Mouse (Mus musculus): ENCODE data around the gene Cnep1r1. TPM values are rescaled to one million over a fixed set of nuclear protein-coding genes. Genes with fewer than 3 reads are reported as not detected.

The Cnep1r1 gene
- polyA plus RNA-seq, 1 experiment from 2014 or later, result 43.8 TPM

DNA sequence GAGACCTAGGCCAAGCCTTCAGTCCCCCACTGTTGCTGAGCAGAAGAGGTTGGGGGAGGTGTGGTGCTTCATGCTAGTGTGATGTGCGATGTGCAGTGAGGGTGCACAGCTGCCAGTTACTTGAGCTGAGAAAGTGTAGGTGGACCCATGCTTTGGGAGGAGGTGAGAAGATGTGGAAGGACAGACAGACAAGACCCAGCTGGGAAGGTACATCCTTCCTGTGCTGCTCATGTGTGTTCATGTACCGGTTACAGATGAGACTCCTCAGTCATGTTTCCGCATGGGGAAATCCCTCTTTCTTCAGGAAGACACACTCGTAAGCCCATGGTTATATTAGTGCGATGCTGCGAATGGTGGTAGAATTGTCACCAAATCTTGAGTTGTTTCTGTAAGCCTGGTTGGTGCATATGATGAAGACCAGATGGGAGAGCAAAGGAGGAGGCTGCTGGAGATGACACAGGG is 32.4 kb downstream of the Cnep1r1 start:
- WGBS, result 92% methylated on average over 6 of the region's 6 CpGs

DNA sequence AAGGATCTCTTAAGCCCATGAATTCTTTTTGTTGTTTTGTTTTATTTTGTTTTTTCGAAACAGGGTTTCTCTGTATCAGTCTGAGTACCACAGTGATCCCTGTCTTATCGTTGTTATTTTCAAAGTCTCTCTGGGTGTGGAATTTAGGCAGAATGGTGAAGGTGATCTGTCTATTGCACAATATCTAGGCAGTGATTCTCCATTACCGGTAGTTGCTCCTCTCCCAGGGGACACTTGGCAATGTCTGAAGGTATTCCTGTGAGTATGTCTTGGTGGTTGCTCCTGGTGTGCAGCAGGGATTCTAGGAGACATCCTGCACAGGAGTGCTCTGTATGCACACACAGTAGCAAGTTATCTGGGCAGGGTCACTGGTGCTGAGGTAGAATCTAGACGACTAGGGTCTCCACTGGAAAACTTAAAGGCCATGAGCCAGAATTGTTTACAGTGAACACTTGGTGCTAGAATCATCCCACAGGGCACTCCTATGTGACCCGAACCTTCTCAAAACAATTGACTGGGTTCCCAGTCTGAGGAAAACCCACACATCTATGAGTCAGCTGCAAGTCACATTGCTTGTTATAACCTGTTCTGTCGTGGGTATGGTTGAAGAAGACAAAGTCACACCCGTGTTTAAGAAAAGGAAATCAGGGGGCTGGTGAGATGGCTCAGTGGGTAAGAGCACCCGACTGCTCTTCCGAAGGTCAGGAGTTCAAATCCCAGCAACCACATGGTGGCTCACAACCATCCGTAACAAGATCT is 41.8 kb downstream of the Cnep1r1 start:
- no peak overlapping the region for H3K4me2 ChIP-seq (ENCODE audit: low read depth, low read length)
- no peak overlapping the region for H3K27ac ChIP-seq (replicated peaks; ENCODE audit: low read depth, low read length)
- DNase-seq (ENCODE audit: low spot score) (no peak), ATAC-seq (replicated peaks; ENCODE audit: insufficient number of reproducible peaks, low FRiP score, low TSS enrichment, low read depth) (no peak)
- no peaks in the 10 kb centered on the region for H3K27me3 ChIP-seq (ENCODE audit: control insufficient read depth, insufficient read depth, low read length)
- H3K9me3 ChIP-seq (replicated peaks; ENCODE audit: control insufficient read depth, low read length), result no peaks in the 10 kb centered on the region
- H3K9ac ChIP-seq (replicated peaks; ENCODE audit: low read length), result no peak overlapping the region
- WGBS, result 91% methylated on average over 10 of the region's 10 CpGs
- H3K4me3 ChIP-seq (ENCODE audit: low read depth, low read length), result no peak overlapping the region
- H3K36me3 ChIP-seq (replicated peaks; ENCODE audit: control insufficient read depth, insufficient read depth, low read depth, low read length), result peaks cover 7% of the 10 kb centered on the region
- no peaks in the 10 kb centered on the region for H3K4me1 ChIP-seq (ENCODE audit: control insufficient read depth, insufficient read depth, low read length)

More for the DNA sequence above, 32.4 kb downstream of the Cnep1r1 start:
- no peaks in the 10 kb centered on the region for H3K4me1 ChIP-seq (ENCODE audit: control insufficient read depth, insufficient read depth, low read length)
- DNase-seq (ENCODE audit: low spot score), result no peak
- peaks cover 6% of the 10 kb centered on the region for H3K36me3 ChIP-seq (replicated peaks; ENCODE audit: control insufficient read depth, insufficient read depth, low read depth, low read length)
- no peak for ATAC-seq (replicated peaks; ENCODE audit: insufficient number of reproducible peaks, low FRiP score, low TSS enrichment, low read depth)
- H3K27ac ChIP-seq (replicated peaks; ENCODE audit: low read depth, low read length), result no peak overlapping the region
- H3K9me3 ChIP-seq (replicated peaks; ENCODE audit: control insufficient read depth, low read length), result no peaks in the 10 kb centered on the region
- H3K27me3 ChIP-seq (ENCODE audit: control insufficient read depth, insufficient read depth, low read length), result no peaks in the 10 kb centered on the region
- no peak overlapping the region for H3K4me2 ChIP-seq (ENCODE audit: low read depth, low read length)
- H3K4me3 ChIP-seq (ENCODE audit: low read depth, low read length), result no peak overlapping the region
- H3K9ac ChIP-seq (replicated peaks; ENCODE audit: low read length), result no peak overlapping the region

DNA sequence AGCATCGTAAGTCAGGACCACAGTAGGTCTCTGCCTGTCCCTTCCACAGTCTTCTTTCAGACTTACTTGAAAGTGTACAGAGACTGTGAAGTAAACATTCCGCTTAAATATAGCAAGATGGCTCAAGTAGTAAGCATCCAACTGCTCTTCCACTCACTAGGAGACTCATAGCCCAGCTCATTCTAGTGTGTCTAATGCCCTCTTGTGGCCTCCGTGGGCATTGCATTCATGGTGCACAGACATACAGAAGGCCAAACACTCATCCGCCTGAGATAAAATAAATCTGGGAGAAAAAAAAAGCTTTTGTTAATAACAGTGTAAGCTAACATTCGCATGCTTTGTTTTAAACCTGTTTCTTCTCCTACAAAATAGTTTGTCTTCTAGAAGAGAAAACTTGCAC is 42.9 kb downstream of the Cnep1r1 start:
- Histone ChIP-seq H3K4me3 (ENCODE audit: low read depth, low read length) (no peak overlapping the region), H3K27ac (replicated peaks; ENCODE audit: low read depth, low read length) (no peak overlapping the region), H3K9ac (replicated peaks; ENCODE audit: low read length) (no peak overlapping the region), H3K4me1 (ENCODE audit: control insufficient read depth, insufficient read depth, low read length) (no peaks in the 10 kb centered on the region), H3K9me3 (replicated peaks; ENCODE audit: control insufficient read depth, low read length) (no peaks in the 10 kb centered on the region), H3K36me3 (replicated peaks; ENCODE audit: control insufficient read depth, insufficient read depth, low read depth, low read length) (peaks cover 5% of the 10 kb centered on the region), H3K4me2 (ENCODE audit: low read depth, low read length) (no peak overlapping the region), H3K27me3 (ENCODE audit: control insufficient read depth, insufficient read depth, low read length) (no peaks in the 10 kb centered on the region)
- DNase-seq (ENCODE audit: low spot score) (peak; percentile 80), ATAC-seq (replicated peaks; ENCODE audit: insufficient number of reproducible peaks, low FRiP score, low TSS enrichment, low read depth) (no peak)
- WGBS, result 70% methylated on average over 5 of the region's 5 CpGs

DNA sequence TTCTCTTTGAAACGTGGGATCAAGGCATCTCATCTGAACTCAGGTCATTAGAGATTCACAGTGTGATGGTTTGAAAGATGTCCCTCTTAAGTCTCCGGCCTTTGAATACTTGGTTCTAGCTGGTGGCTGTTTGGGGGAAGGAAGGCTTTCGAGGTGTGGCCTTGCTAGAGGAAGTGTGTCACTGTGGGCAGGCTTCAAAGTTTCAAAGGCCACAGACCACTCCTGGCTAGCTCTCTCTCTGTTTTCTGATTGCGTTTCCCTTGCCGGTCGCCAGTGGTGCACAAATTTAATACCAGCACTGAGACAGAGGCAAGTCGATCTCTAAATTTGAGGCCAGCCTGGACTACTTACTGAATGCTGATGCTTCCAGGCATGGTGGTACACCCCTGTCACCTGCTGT is 56.7 kb downstream of the Cnep1r1 start:
- peaks cover 4% of the 10 kb centered on the region; the same call in 1 of the 2 replicates for H3K36me3 ChIP-seq (replicated peaks; ENCODE audit: control insufficient read depth, insufficient read depth, low read depth, low read length)
- no peak for DNase-seq (ENCODE audit: low spot score)
- no peaks in the 10 kb centered on the region for H3K9me3 ChIP-seq (replicated peaks; ENCODE audit: control insufficient read depth, low read length)
- H3K27me3 ChIP-seq (ENCODE audit: control insufficient read depth, insufficient read depth, low read length), result no peaks in the 10 kb centered on the region
- no peak overlapping the region for H3K27ac ChIP-seq (replicated peaks; ENCODE audit: low read depth, low read length)
- 90% methylated on average over 7 of the region's 7 CpGs for WGBS
- no peak for ATAC-seq (replicated peaks; ENCODE audit: insufficient number of reproducible peaks, low FRiP score, low TSS enrichment, low read depth)
- no peak overlapping the region for H3K4me3 ChIP-seq (ENCODE audit: low read depth, low read length)
- H3K4me2 ChIP-seq (ENCODE audit: low read depth, low read length), result no peak overlapping the region
- H3K9ac ChIP-seq (replicated peaks; ENCODE audit: low read length), result no peak overlapping the region
- H3K4me1 ChIP-seq (ENCODE audit: control insufficient read depth, insufficient read depth, low read length), result no peaks in the 10 kb centered on the region

DNA sequence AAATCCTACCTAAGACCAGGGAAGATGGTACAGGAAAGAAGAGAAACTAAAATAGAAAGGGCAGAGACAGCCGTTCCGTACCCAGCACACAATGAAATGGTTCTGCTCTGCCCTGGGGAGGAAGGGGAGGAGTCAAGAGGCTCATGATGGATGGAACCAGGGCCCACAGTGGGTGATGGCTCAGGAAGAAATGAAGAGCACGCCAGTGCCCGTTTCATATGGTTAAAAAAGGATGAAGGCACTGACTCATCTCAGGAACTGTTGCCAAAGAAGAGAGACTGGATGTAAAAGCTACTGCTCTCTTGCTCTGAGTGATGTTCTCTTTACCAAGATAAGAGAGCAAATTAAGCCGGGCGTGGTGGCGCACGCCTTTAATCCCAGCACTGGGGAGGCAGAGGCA is 58.7 kb downstream of the Cnep1r1 start:
- H3K4me2 ChIP-seq (ENCODE audit: low read depth, low read length), result no peak overlapping the region
- H3K36me3 ChIP-seq (replicated peaks; ENCODE audit: control insufficient read depth, insufficient read depth, low read depth, low read length), result no peaks in the 10 kb centered on the region
- H3K9me3 ChIP-seq (replicated peaks; ENCODE audit: control insufficient read depth, low read length), result no peaks in the 10 kb centered on the region
- no peaks in the 10 kb centered on the region for H3K4me1 ChIP-seq (ENCODE audit: control insufficient read depth, insufficient read depth, low read length)
- no peak overlapping the region for H3K9ac ChIP-seq (replicated peaks; ENCODE audit: low read length)
- ATAC-seq (replicated peaks; ENCODE audit: insufficient number of reproducible peaks, low FRiP score, low TSS enrichment, low read depth) (no peak), DNase-seq (ENCODE audit: low spot score) (no peak)
- 90% methylated on average over 8 of the region's 8 CpGs for WGBS
- H3K4me3 ChIP-seq (ENCODE audit: low read depth, low read length), result no peak overlapping the region
- no peak overlapping the region for H3K27ac ChIP-seq (replicated peaks; ENCODE audit: low read depth, low read length)
- H3K27me3 ChIP-seq (ENCODE audit: control insufficient read depth, insufficient read depth, low read length), result no peaks in the 10 kb centered on the region

DNA sequence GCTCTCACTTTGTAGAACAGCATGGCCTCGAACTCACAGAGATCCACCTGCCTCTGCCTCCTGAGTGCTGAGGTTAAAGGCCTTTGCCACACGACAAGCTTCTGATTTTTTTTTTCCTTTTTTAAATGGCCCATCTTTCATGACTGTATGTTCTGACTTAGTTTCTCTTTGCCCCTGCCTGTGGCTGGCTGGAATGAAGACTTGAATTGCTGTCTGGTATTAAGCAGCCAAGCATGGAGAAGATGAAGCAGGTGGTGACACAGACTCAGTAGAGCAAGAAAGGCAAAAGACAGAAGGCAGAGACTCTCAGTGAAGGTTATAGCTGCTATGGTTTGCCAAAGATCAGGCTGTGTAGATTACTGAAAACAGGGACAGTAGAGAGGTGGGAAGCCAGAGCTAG is 64.6 kb downstream of the Cnep1r1 start:
- no peaks in the 10 kb centered on the region for H3K4me1 ChIP-seq (ENCODE audit: control insufficient read depth, insufficient read depth, low read length)
- no peak for ATAC-seq (replicated peaks; ENCODE audit: insufficient number of reproducible peaks, low FRiP score, low TSS enrichment, low read depth)
- 79% methylated on average over 2 of the region's 2 CpGs for WGBS

More for the DNA sequence above, 64.6 kb downstream of the Cnep1r1 start:
- Histone ChIP-seq H3K4me2 (ENCODE audit: low read depth, low read length) (no peak overlapping the region), H3K27me3 (ENCODE audit: control insufficient read depth, insufficient read depth, low read length) (no peaks in the 10 kb centered on the region), H3K27ac (replicated peaks; ENCODE audit: low read depth, low read length) (no peak overlapping the region), H3K9me3 (replicated peaks; ENCODE audit: control insufficient read depth, low read length) (no peaks in the 10 kb centered on the region), H3K9ac (replicated peaks; ENCODE audit: low read length) (no peak overlapping the region), H3K36me3 (replicated peaks; ENCODE audit: control insufficient read depth, insufficient read depth, low read depth, low read length) (no peaks in the 10 kb centered on the region), H3K4me3 (ENCODE audit: low read depth, low read length) (no peak overlapping the region)
- no peak for DNase-seq (ENCODE audit: low spot score)

Small RNA genes lying within 50 kb of the gene (microRNA-seq; reads per million reads assigned to microRNA genes)
- gene Mir7071 (ENCODE audit: borderline number of aligned reads), result 1.9 reads per million

Other genes starting within 250 kb of the Cnep1r1 start
- 25.4 and 30.4 TPM in 2 replicates for gene Zfp423, start 159.2 kb upstream of the Cnep1r1 start, polyA plus RNA-seq (2014; fragmentation: Nextera tagmentation; extraction: Ambion mirVana)
- 55.7 and 56.6 TPM in 2 replicates for gene Heatr3, start 19.1 kb downstream of the Cnep1r1 start, polyA plus RNA-seq (2014; fragmentation: Nextera tagmentation; extraction: Ambion mirVana)
- gene Tent4b, start 80.4 kb downstream of the Cnep1r1 start, polyA plus RNA-seq (2014; fragmentation: Nextera tagmentation; extraction: Ambion mirVana), result 10.0 and 12.0 TPM in 2 replicates
- gene Adcy7, start 153.6 kb downstream of the Cnep1r1 start, polyA plus RNA-seq (2014; fragmentation: Nextera tagmentation; extraction: Ambion mirVana), result 2.1 and 2.4 TPM in 2 replicates
- 81.2 and 90.7 TPM in 2 replicates for gene Brd7, start 243.4 kb downstream of the Cnep1r1 start, polyA plus RNA-seq (2014; fragmentation: Nextera tagmentation; extraction: Ambion mirVana)